Comparison of ENCODE assay signal across 15 mouse cellular contexts in genomic region chr1:177008777-177009176, GRCm38 (mm10).
A peak's percentile ranks its signal among the peaks of the same experiment; 100 is the strongest.
DNase-seq lines count a peak whose midpoint lies in the region; ATAC-seq and TF ChIP-seq lines count a peak whose summit lies in the region.
"Had no signal": no experiment of that assay in that cellular context is flagged by ENCODE, and none has a peak within 500 bp of the region (broad histone marks: within the 10 kb centered on the region; RNA-seq: fewer than 3 reads in every experiment).

No protein-coding gene starts in this region.

- H3K9ac ChIP-seq in midbrain, postnatal 0 days (replicated peaks; ENCODE audit: low read length, poor library complexity, severe bottlenecking) = no peak overlapping the region
- no peak overlapping the region for H3K9ac ChIP-seq in midbrain, embryonic 13.5 days (replicated peaks)
- H3K9ac ChIP-seq: heart, embryonic 15.5 days; liver, postnatal 0 days; neural tube, embryonic 13.5 days had no signal

- peak; percentile 66 for DNase-seq in gastrocnemius, adult 18-20 months (ENCODE audit: low spot score)
- no peak for DNase-seq in gastrocnemius, postnatal 10 days
- no peak for DNase-seq in midbrain, embryonic 10.5 days (ENCODE audit: low spot score)
- DNase-seq in midbrain, postnatal 0 days (ENCODE audit: low spot score) = no peak
- peak; percentile 27 to 65 for DNase-seq in gastrocnemius, adult 8-10 months (ENCODE audit: low spot score in 2 of 2)
- peak; percentile 24 for DNase-seq in splenic B cell, adult 2 months (ENCODE audit: low read depth, low spot score)
- DNase-seq in layer of hippocampus, adult 9-10 months (ENCODE audit: low spot score) = no peak
- DNase-seq: cerebellum, postnatal 14 days; kidney, adult 18-20 months; liver, postnatal 0 days; right cerebral cortex, postnatal 25 days had no signal

- H3K27ac ChIP-seq in midbrain, embryonic 10.5 days (replicated peaks) = peak overlapping the region; percentile 46; the same call in 1 of the 2 replicates
- no peak overlapping the region for H3K27ac ChIP-seq in midbrain, postnatal 0 days (ENCODE audit: low read depth, low read length)
- H3K27ac ChIP-seq in midbrain, embryonic 13.5 days = no peak overlapping the region
- H3K27ac ChIP-seq: heart, embryonic 15.5 days; left cerebral cortex, adult 2 months; neural tube, embryonic 13.5 days had no signal

- no peaks in the 10 kb centered on the region for H3K27me3 ChIP-seq in midbrain, embryonic 10.5 days (ENCODE audit: low read depth, poor library complexity, severe bottlenecking)
- no peaks in the 10 kb centered on the region for H3K27me3 ChIP-seq in midbrain, postnatal 0 days (ENCODE audit: insufficient read depth, low read length)
- H3K27me3 ChIP-seq in splenic B cell, adult 2 months (ENCODE audit: control insufficient read depth, insufficient read depth, low read length, poor library complexity, severe bottlenecking) = no peaks in the 10 kb centered on the region
- no peaks in the 10 kb centered on the region for H3K27me3 ChIP-seq in midbrain, embryonic 13.5 days
- H3K27me3 ChIP-seq: heart, embryonic 15.5 days; neural tube, embryonic 13.5 days had no signal

- 72% methylated on average over 1 of the region's 1 CpGs for WGBS in midbrain, embryonic 10.5 days
- WGBS in midbrain, postnatal 0 days = 72% methylated on average over 1 of the region's 1 CpGs
- WGBS in midbrain, embryonic 13.5 days = 78% methylated on average over 1 of the region's 1 CpGs

- no peaks in the 10 kb centered on the region for H3K9me3 ChIP-seq in midbrain, embryonic 10.5 days (replicated peaks)
- no peaks in the 10 kb centered on the region for H3K9me3 ChIP-seq in midbrain, postnatal 0 days (ENCODE audit: low read length)
- H3K9me3 ChIP-seq in midbrain, embryonic 13.5 days = no peaks in the 10 kb centered on the region
- H3K9me3 ChIP-seq: heart, embryonic 15.5 days; neural tube, embryonic 13.5 days had no signal

- H3K36me3 ChIP-seq in midbrain, embryonic 10.5 days = no peaks in the 10 kb centered on the region
- H3K36me3 ChIP-seq in midbrain, postnatal 0 days (ENCODE audit: insufficient read depth, low read length) = no peaks in the 10 kb centered on the region
- H3K36me3 ChIP-seq in splenic B cell, adult 2 months (ENCODE audit: control insufficient read depth, insufficient read depth, low read length, poor library complexity, severe bottlenecking) = no peaks in the 10 kb centered on the region
- no peaks in the 10 kb centered on the region for H3K36me3 ChIP-seq in midbrain, embryonic 13.5 days
- H3K36me3 ChIP-seq: heart, embryonic 15.5 days; neural tube, embryonic 13.5 days had no signal

- H3K4me3 ChIP-seq in midbrain, embryonic 10.5 days = no peak overlapping the region
- no peak overlapping the region for H3K4me3 ChIP-seq in midbrain, postnatal 0 days (ENCODE audit: low read depth, low read length)
- H3K4me3 ChIP-seq in midbrain, embryonic 13.5 days (replicated peaks) = no peak overlapping the region
- H3K4me3 ChIP-seq: heart, embryonic 15.5 days; left cerebral cortex, adult 2 months; neural tube, embryonic 13.5 days had no signal

- no peak overlapping the region for H3K4me2 ChIP-seq in midbrain, postnatal 0 days (ENCODE audit: low read depth, low read length, poor library complexity, severe bottlenecking)
- H3K4me2 ChIP-seq in midbrain, embryonic 13.5 days (replicated peaks) = no peak overlapping the region
- H3K4me2 ChIP-seq: heart, embryonic 15.5 days; neural tube, embryonic 13.5 days had no signal

- H3K4me1 ChIP-seq in midbrain, embryonic 10.5 days = peaks cover 72% of the 10 kb centered on the region
- peaks cover 3% of the 10 kb centered on the region; the same call in 1 of the 2 replicates for H3K4me1 ChIP-seq in midbrain, postnatal 0 days (ENCODE audit: insufficient read depth, low read length)
- peaks cover 62% of the 10 kb centered on the region for H3K4me1 ChIP-seq in midbrain, embryonic 13.5 days (replicated peaks)

- no peak for TF ChIP-seq CTCF in midbrain, postnatal 0 days (IDR thresholded peaks at IDR 0.05)

- no peak for ATAC-seq in midbrain, postnatal 0 days (ENCODE audit: low FRiP score)
- ATAC-seq in midbrain, embryonic 13.5 days = no peak
- ATAC-seq: liver, postnatal 0 days had no signal

Comparison
In these comparisons a context has a peak if more than half of its experiments do, and no peak if none do; other contexts are left out.
1. DNase-seq: peak in gastrocnemius, adult 18-20 months (single experiment), gastrocnemius, adult 8-10 months (2 of 2) and splenic B cell, adult 2 months (single experiment); none in gastrocnemius, postnatal 10 days (single experiment), midbrain, embryonic 10.5 days (single experiment), midbrain, postnatal 0 days (single experiment) and layer of hippocampus, adult 9-10 months (single experiment).